Mouse (Mus musculus) lung, embryonic 16.5 days (tissue): ENCODE data around the gene Cit. TPM values are rescaled to one million over a fixed set of nuclear protein-coding genes. Genes with fewer than 3 reads are reported as not detected.

Experiments
- ATAC-seq: fragments of 200-750 bp; cut with Nextera tagmentation; 2 replicates; pipeline ENCODE4 v1.8.0; 2017; ENCODE audit warnings: low read depth, mild to moderate bottlenecking, moderate library complexity
- H3K27ac ChIP-seq: fragments of 300-500 bp; sonication (generic); 2 replicates; pipeline ENCODE4 v1.5.1; 2014; ENCODE audit warnings: mild to moderate bottlenecking, control low read depth, low read length
- H3K27me3 ChIP-seq: fragments of 300-500 bp; sonication (generic); 2 replicates; pipeline ENCODE4 v1.6.1; 2014; ENCODE audit warnings: low read depth, low read length, mixed read lengths; ENCODE audit not compliant: control insufficient read depth, insufficient read depth
- H3K36me3 ChIP-seq: fragments of 300-500 bp; sonication (generic); 2 replicates; pipeline ENCODE4 v1.6.1; 2014; ENCODE audit warnings: low read length; ENCODE audit not compliant: control insufficient read depth, insufficient read depth
- H3K4me1 ChIP-seq: fragments of 300-500 bp; sonication (generic); replicated peaks from 2 replicates; pipeline ENCODE4 v1.6.1; 2014; ENCODE audit warnings: low read length, mixed read lengths; ENCODE audit not compliant: control insufficient read depth, insufficient read depth
- H3K4me2 ChIP-seq: fragments of 300-500 bp; sonication (generic); 2 replicates; pipeline ENCODE4 v1.6.1; 2014; ENCODE audit warnings: low read depth, low read length, control low read depth
- H3K4me3 ChIP-seq: fragments of 300-500 bp; sonication (generic); 2 replicates; pipeline ENCODE4 v1.5.1; 2014; ENCODE audit warnings: mild to moderate bottlenecking, low read length, control low read depth
- H3K9ac ChIP-seq: fragments of 300-500 bp; sonication (generic); 2 replicates; pipeline ENCODE4 v1.6.1; 2014; ENCODE audit warnings: low read length, control low read depth
- H3K9me3 ChIP-seq: fragments of 300-500 bp; sonication (generic); 2 replicates; pipeline ENCODE4 v1.6.1; 2016; ENCODE audit warnings: low read length; ENCODE audit not compliant: control insufficient read depth
- WGBS: fragments of 180-500 bp; shearing (Covaris S2); extraction: QIAGEN DNeasy Blood & Tissue Kit; methylation state at CpG from one replicate; pipeline ENCODE4 v1.1.7; 2014; 5-methylcytosine and 5-hydroxymethylcytosine counted together
- polyA plus RNA-seq: library from polyadenylated mRNA; unstranded; fragments of >200 nt; fragmentation: Nextera tagmentation; extraction: Ambion mirVana; gene quantifications from 2 replicates; pipeline ENCODE4 v1.2.1, GENCODE M21; 2015

Cit gene
- polyA plus RNA-seq, 1 experiment from 2014 or later, result 46.0 TPM

GRCm38 (mm10) chr5:116052826-116053225, 207.7 kb downstream of the Cit start:
- Histone ChIP-seq H3K4me3 (no peak overlapping the region), H3K4me2 (no peak overlapping the region), H3K9me3 (no peaks in the 10 kb centered on the region), H3K27me3 (no peaks in the 10 kb centered on the region), H3K27ac (no peak overlapping the region), H3K9ac (no peak overlapping the region), H3K4me1 (no peaks in the 10 kb centered on the region), H3K36me3 (no peaks in the 10 kb centered on the region)
- WGBS, result 47% methylated on average over 6 of the region's 6 CpGs
- no peak for ATAC-seq

Other genes with a start within 250 kb of the Cit start
- gene Rab35, start 213.4 kb upstream of the Cit start, polyA plus RNA-seq, result 4.5 and 7.0 TPM in 2 replicates
- 10.4 and 11.2 TPM in 2 replicates for gene Bicdl1, start 113.7 kb upstream of the Cit start, polyA plus RNA-seq
- gene Prkab1, start 179.2 kb downstream of the Cit start, polyA plus RNA-seq, result 80.2 and 82.8 TPM in 2 replicates
- gene Tmem233, start 238.0 kb downstream of the Cit start, polyA plus RNA-seq, result 0.15 and 0.24 TPM in 2 replicates